Mouse (Mus musculus): ENCODE results near the gene Foxred2. TPM values are rescaled to one million over a fixed set of nuclear protein-coding genes. Genes with fewer than 3 reads are reported as not detected.

Gene Foxred2
- total RNA-seq, 2 experiments from 2014 or later, result 1.4 to 1.5 TPM

Other genes starting within 250 kb of the Foxred2 start
- gene Apol9b, start 227.7 kb downstream of the Foxred2 start, total RNA-seq (2021), result not detected
- gene Apol8, start 199.7 kb downstream of the Foxred2 start, total RNA-seq (2021), result under 1 TPM in 1 of 2 experiments, not detected in 1; 0.21 TPM
- gene Myh9, start 114.5 kb downstream of the Foxred2 start, total RNA-seq (2021), result 100 to 1,000 TPM; 171 to 187 TPM
- gene Txn2, start 27.7 kb downstream of the Foxred2 start, total RNA-seq (2021), result 100 to 1,000 TPM; 152 to 157 TPM
- 100 to 1,000 TPM; 115 to 120 TPM for gene Eif3d, start 14.1 kb upstream of the Foxred2 start, total RNA-seq (2021)
- gene Cacng2, start 163.3 kb upstream of the Foxred2 start, total RNA-seq (2021), result under 1 TPM in 1 of 2 experiments, not detected in 1; 0.05 TPM
- gene Ift27, start 217.4 kb upstream of the Foxred2 start, total RNA-seq (2021), result 10 to 100 TPM; 38.0 to 48.1 TPM
- 100 to 1,000 TPM; 716 to 864 TPM for gene Pvalb, start 249.7 kb upstream of the Foxred2 start, total RNA-seq (2021)